8 mouse cellular contexts compared by ENCODE assay signal in the genomic region with DNA sequence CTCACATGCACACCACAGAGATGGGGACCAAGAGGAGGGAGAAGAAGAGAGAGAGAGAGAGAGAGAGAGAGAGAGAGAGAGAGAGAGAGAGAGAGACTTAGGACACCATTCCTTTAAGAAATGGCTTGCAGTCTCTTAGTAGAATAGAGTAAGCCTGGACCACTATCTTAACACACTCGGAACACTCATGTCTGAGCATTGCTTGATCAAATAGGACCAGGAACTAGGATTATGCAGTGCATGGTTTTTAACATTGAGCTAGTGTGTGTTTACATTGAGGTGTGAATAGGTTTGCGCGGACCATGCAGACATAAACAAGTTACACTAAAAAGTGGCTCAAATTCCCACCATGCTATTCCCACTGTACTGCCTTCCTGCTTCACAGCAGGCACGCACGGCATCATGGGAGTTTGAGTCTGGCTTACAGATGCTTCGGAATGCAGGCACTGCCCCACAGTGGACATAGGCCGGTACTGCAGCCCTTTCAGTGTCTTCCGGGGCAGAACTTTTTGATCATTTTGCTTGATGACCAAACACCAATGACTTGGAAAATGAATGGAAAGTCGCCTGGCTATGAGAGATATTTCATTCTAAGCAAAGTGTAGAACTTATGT.
A peak's percentile ranks its signal among the peaks of the same experiment; 100 is the strongest.
DNase-seq lines count a peak whose midpoint lies in the region; ATAC-seq and TF ChIP-seq lines count a peak whose summit lies in the region.

No protein-coding gene starts in this region.

- no peak overlapping the region for H3ac ChIP-seq in myocyte (ENCODE audit: control insufficient read depth, insufficient read length)

- H3K9ac ChIP-seq in forebrain, embryonic 15.5 days (replicated peaks), result no peak overlapping the region
- H3K9ac ChIP-seq in kidney, embryonic 16.5 days (replicated peaks; ENCODE audit: low read length), result no peak overlapping the region
- H3K9ac ChIP-seq in liver, adult 2 months (ENCODE audit: low read depth, low read length), result no peak overlapping the region

- no peak overlapping the region for H3K4me2 ChIP-seq in forebrain, embryonic 15.5 days (replicated peaks)
- no peak overlapping the region for H3K4me2 ChIP-seq in kidney, embryonic 16.5 days (replicated peaks; ENCODE audit: low read depth, low read length)
- H3K4me2 ChIP-seq in myocyte (ENCODE audit: low read depth), result peak overlapping the region; percentile 46

- DNase-seq in forebrain, embryonic 10.5 days (ENCODE audit: extremely low spot score, low spot score), result peak; percentile 63
- peak; percentile 70 for DNase-seq in embryo, embryonic 9.5 days (ENCODE audit: extremely low spot score)
- DNase-seq in heart, adult 8-10 months (ENCODE audit: low spot score), result peak; percentile 47
- peak; percentile 76 for DNase-seq in liver, adult 2 months (ENCODE audit: extremely low read depth, low read depth, low spot score)
- DNase-seq in splenic B cell, adult 2 months (ENCODE audit: low read depth, low spot score), result peak; percentile 26

- H3K27me3 ChIP-seq in forebrain, embryonic 10.5 days (ENCODE audit: poor library complexity, severe bottlenecking), result no peaks in the 10 kb centered on the region
- 0 out of 2 replicates have a peak, but pooled peaks cover 3% of the 10 kb centered on the region for H3K27me3 ChIP-seq in forebrain, embryonic 15.5 days
- H3K27me3 ChIP-seq in kidney, embryonic 16.5 days (ENCODE audit: insufficient read depth, low read length), result no peaks in the 10 kb centered on the region
- no peaks in the 10 kb centered on the region for H3K27me3 ChIP-seq in liver, adult 2 months (ENCODE audit: control insufficient read depth, insufficient read depth, low read length)
- no peaks in the 10 kb centered on the region for H3K27me3 ChIP-seq in myocyte (ENCODE audit: control insufficient read depth, insufficient read depth, insufficient read length)
- no peaks in the 10 kb centered on the region for H3K27me3 ChIP-seq in splenic B cell, adult 2 months (ENCODE audit: control insufficient read depth, insufficient read depth, low read length, poor library complexity, severe bottlenecking)

- TF ChIP-seq POLR2A in liver, adult 2 months (IDR thresholded peaks at IDR 0.05; ENCODE audit: extremely low read depth, insufficient read depth, low read length), result no peak
- no peak for TF ChIP-seq POLR2A in myocyte (IDR thresholded peaks at IDR 0.05; ENCODE audit: insufficient read length, low read depth)

- no peak; the same call in none of the 2 replicates for ATAC-seq in forebrain, embryonic 15.5 days (replicated peaks)
- ATAC-seq in kidney, embryonic 16.5 days (ENCODE audit: low FRiP score, low TSS enrichment), result peak; percentile 82

- peaks cover 18% of the 10 kb centered on the region for H3K4me1 ChIP-seq in forebrain, embryonic 10.5 days
- H3K4me1 ChIP-seq in forebrain, embryonic 15.5 days, result peaks cover 9% of the 10 kb centered on the region; the same call in 1 of the 2 replicates
- no peaks in the 10 kb centered on the region for H3K4me1 ChIP-seq in kidney, embryonic 16.5 days (ENCODE audit: insufficient read depth, low read length)
- H3K4me1 ChIP-seq in liver, adult 2 months (ENCODE audit: control insufficient read depth, insufficient read depth, low read length), result peaks cover 4% of the 10 kb centered on the region; the same call in 1 of the 2 replicates

- WGBS in forebrain, embryonic 10.5 days, result 28% methylated on average over 9 of the region's 9 CpGs
- WGBS in forebrain, embryonic 15.5 days, result 25% methylated on average over 9 of the region's 9 CpGs
- WGBS in kidney, embryonic 16.5 days, result 31% methylated on average over 9 of the region's 9 CpGs
- 25% methylated on average over 9 of the region's 9 CpGs for WGBS in liver, adult 2 months

- H3K4me3 ChIP-seq in forebrain, embryonic 10.5 days, result no peak overlapping the region
- no peak overlapping the region for H3K4me3 ChIP-seq in forebrain, embryonic 15.5 days
- H3K4me3 ChIP-seq in kidney, embryonic 16.5 days (ENCODE audit: low read length), result no peak overlapping the region
- no peak overlapping the region for H3K4me3 ChIP-seq in liver, adult 2 months (ENCODE audit: insufficient read depth, low read depth, low read length)
- no peak overlapping the region for H3K4me3 ChIP-seq in myocyte

- peak; percentile 97 for TF ChIP-seq CTCF in liver, adult 2 months (IDR thresholded peaks at IDR 0.05; ENCODE audit: low read depth, low read length)

- no peaks in the 10 kb centered on the region for H3K36me3 ChIP-seq in forebrain, embryonic 10.5 days (replicated peaks)
- H3K36me3 ChIP-seq in forebrain, embryonic 15.5 days, result no peaks in the 10 kb centered on the region
- H3K36me3 ChIP-seq in kidney, embryonic 16.5 days (ENCODE audit: insufficient read depth, low read length), result no peaks in the 10 kb centered on the region
- no peaks in the 10 kb centered on the region for H3K36me3 ChIP-seq in liver, adult 2 months (ENCODE audit: control insufficient read depth, insufficient read depth, low read length)
- H3K36me3 ChIP-seq in myocyte (ENCODE audit: control insufficient read depth, insufficient read depth), result no peaks in the 10 kb centered on the region
- no peaks in the 10 kb centered on the region for H3K36me3 ChIP-seq in splenic B cell, adult 2 months (ENCODE audit: control insufficient read depth, insufficient read depth, low read length, poor library complexity, severe bottlenecking)

- H3K9me3 ChIP-seq in forebrain, embryonic 10.5 days, result no peaks in the 10 kb centered on the region
- no peaks in the 10 kb centered on the region for H3K9me3 ChIP-seq in forebrain, embryonic 15.5 days
- no peaks in the 10 kb centered on the region for H3K9me3 ChIP-seq in kidney, embryonic 16.5 days (ENCODE audit: low read length)

- H3K79me2 ChIP-seq in liver, adult 2 months (ENCODE audit: control insufficient read depth, insufficient read depth, low read length), result no peaks in the 10 kb centered on the region
- H3K79me2 ChIP-seq in myocyte (ENCODE audit: control insufficient read depth, insufficient read depth), result no peaks in the 10 kb centered on the region

- no peak overlapping the region for H3K27ac ChIP-seq in forebrain, embryonic 10.5 days
- H3K27ac ChIP-seq in forebrain, embryonic 15.5 days (replicated peaks), result no peak overlapping the region
- H3K27ac ChIP-seq in kidney, embryonic 16.5 days (ENCODE audit: low read length), result no peak overlapping the region
- H3K27ac ChIP-seq in liver, adult 2 months (replicated peaks; ENCODE audit: insufficient read depth, low read depth, low read length), result no peak overlapping the region

TF ChIP-seq in myocyte, 11 proteins besides CTCF, POLR2A, EP300 and RAD21:
- TF ChIP-seq MYOD1 (IDR thresholded peaks at IDR 0.05; ENCODE audit: control insufficient read depth in 1 of 3, insufficient read length in 2 of 3, low read depth in 2 of 3) (no peak), TCF12 (IDR thresholded peaks at IDR 0.05; ENCODE audit: insufficient read depth, poor library complexity, severe bottlenecking) (no peak), SRF (IDR thresholded peaks at IDR 0.05; ENCODE audit: control insufficient read depth, insufficient read length, low read depth) (no peak), MAX (IDR thresholded peaks at IDR 0.05; ENCODE audit: low read depth) (no peak), REST (IDR thresholded peaks at IDR 0.05; ENCODE audit: insufficient read depth, insufficient read length) (no peak), TCF3 (IDR thresholded peaks at IDR 0.05; ENCODE audit: insufficient read length, low read depth) (no peak), CEBPB (IDR thresholded peaks at IDR 0.05; ENCODE audit: insufficient read depth, poor library complexity, severe bottlenecking) (no peak)

Comparison
In these comparisons a context has a peak if more than half of its experiments do, and no peak if none do; other contexts are left out.
1. DNase-seq: peak in every context shown above with its lines; median percentile 76 in liver, adult 2 months; 70 in embryo, embryonic 9.5 days; 63 in forebrain, embryonic 10.5 days; 47 in heart, adult 8-10 months; 26 in splenic B cell, adult 2 months.